In genomic region chr5:21136081-21136480, GRCm38 (mm10) we compare ENCODE assay signal across 20 mouse cellular contexts. TPM values are rescaled to one million over a fixed set of nuclear protein-coding genes. Genes with fewer than 3 reads are reported as not detected.
DNase-seq lines count a peak whose midpoint lies in the region; ATAC-seq lines count a peak whose summit lies in the region.
"Had no signal": no experiment of that assay in that cellular context is flagged by ENCODE, and none has a peak within 500 bp of the region (broad histone marks: within the 10 kb centered on the region; RNA-seq: fewer than 3 reads in every experiment).

No protein-coding gene starts in this region.

- peak overlapping the region; percentile 26; the same call in 1 of the 2 replicates for H3K27ac ChIP-seq in heart, embryonic 13.5 days (replicated peaks)
- no peak overlapping the region for H3K27ac ChIP-seq in heart, embryonic 12.5 days (ENCODE audit: poor library complexity, severe bottlenecking)
- H3K27ac ChIP-seq in embryonic facial prominence, embryonic 14.5 days (replicated peaks; ENCODE audit: low read depth, low read length), result no peak overlapping the region; the same call in 1 of the 2 replicates
- H3K27ac ChIP-seq: liver, embryonic 13.5 days; macrophage; midbrain, embryonic 10.5 days; stomach, postnatal 0 days had no signal

- 64% methylated on average over 3 of the region's 3 CpGs for WGBS in heart, embryonic 13.5 days
- 75% methylated on average over 3 of the region's 3 CpGs for WGBS in heart, embryonic 12.5 days
- WGBS in embryonic facial prominence, embryonic 14.5 days, result 47% methylated on average over 3 of the region's 3 CpGs

- H3K4me1 ChIP-seq in heart, embryonic 13.5 days, result peaks cover 31% of the 10 kb centered on the region
- peaks cover 26% of the 10 kb centered on the region for H3K4me1 ChIP-seq in heart, embryonic 12.5 days (replicated peaks)
- peaks cover 8% of the 10 kb centered on the region; the same call in 1 of the 2 replicates for H3K4me1 ChIP-seq in embryonic facial prominence, embryonic 14.5 days (ENCODE audit: control insufficient read depth, insufficient read depth, low read length)
- H3K4me1 ChIP-seq: midbrain, embryonic 10.5 days had no signal

- no peak overlapping the region for H3K4me2 ChIP-seq in heart, embryonic 13.5 days
- no peak overlapping the region for H3K4me2 ChIP-seq in heart, embryonic 12.5 days
- no peak overlapping the region for H3K4me2 ChIP-seq in embryonic facial prominence, embryonic 14.5 days (ENCODE audit: low read depth, low read length)
- H3K4me2 ChIP-seq: liver, embryonic 13.5 days; lung, embryonic 14.5 days had no signal

- no peak for ATAC-seq in heart, embryonic 13.5 days (ENCODE audit: extremely low read depth, insufficient number of reproducible peaks, low FRiP score, low TSS enrichment)
- ATAC-seq in heart, embryonic 12.5 days (ENCODE audit: insufficient number of reproducible peaks, low FRiP score), result no peak
- no peak for ATAC-seq in embryonic facial prominence, embryonic 14.5 days (ENCODE audit: low read depth)
- ATAC-seq: forebrain, embryonic 14.5 days; hindbrain, embryonic 16.5 days; intestine, postnatal 0 days; Patski had no signal

- no peaks in the 10 kb centered on the region for H3K36me3 ChIP-seq in heart, embryonic 13.5 days
- no peaks in the 10 kb centered on the region for H3K36me3 ChIP-seq in heart, embryonic 12.5 days
- no peaks in the 10 kb centered on the region for H3K36me3 ChIP-seq in embryonic facial prominence, embryonic 14.5 days (ENCODE audit: control insufficient read depth, insufficient read depth, low read length)
- H3K36me3 ChIP-seq: liver, embryonic 13.5 days; midbrain, embryonic 10.5 days had no signal

- H3K27me3 ChIP-seq in heart, embryonic 13.5 days (replicated peaks), result no peaks in the 10 kb centered on the region
- no peaks in the 10 kb centered on the region for H3K27me3 ChIP-seq in heart, embryonic 12.5 days (replicated peaks)
- no peaks in the 10 kb centered on the region for H3K27me3 ChIP-seq in embryonic facial prominence, embryonic 14.5 days (replicated peaks; ENCODE audit: control insufficient read depth, insufficient read depth, low read length)
- H3K27me3 ChIP-seq: liver, embryonic 13.5 days; Patski had no signal

- DNase-seq in 3134 (ENCODE audit: extremely low read depth, insufficient read length, low spot score) (peak; percentile 37), NIH3T3 (ENCODE audit: low read depth) (peak; percentile 75)
- DNase-seq in embryonic facial prominence, embryonic 14.5 days (ENCODE audit: low spot score), result peak; percentile 55
- DNase-seq in layer of hippocampus, postnatal 36 days, result no peak
- no peak for DNase-seq in layer of hippocampus, postnatal 25 days (ENCODE audit: extremely low spot score in 1 of 2, low spot score in 1 of 2)
- DNase-seq: cerebellum, adult 18-20 months; cerebellum, postnatal 36 days; gastrocnemius, postnatal 36 days; left cerebral cortex, postnatal 4 days; liver, embryonic 13.5 days; lung, embryonic 14.5 days had no signal

- no peak overlapping the region for H3K4me3 ChIP-seq in heart, embryonic 13.5 days
- no peak overlapping the region for H3K4me3 ChIP-seq in heart, embryonic 12.5 days
- no peak overlapping the region for H3K4me3 ChIP-seq in embryonic facial prominence, embryonic 14.5 days (ENCODE audit: low read depth, low read length)
- H3K4me3 ChIP-seq: liver, embryonic 13.5 days; midbrain, embryonic 10.5 days had no signal

- no peaks in the 10 kb centered on the region for H3K9me3 ChIP-seq in heart, embryonic 13.5 days
- no peaks in the 10 kb centered on the region for H3K9me3 ChIP-seq in heart, embryonic 12.5 days (replicated peaks)
- H3K9me3 ChIP-seq in embryonic facial prominence, embryonic 14.5 days (ENCODE audit: control insufficient read depth, low read length), result no peaks in the 10 kb centered on the region
- H3K9me3 ChIP-seq: liver, embryonic 13.5 days; midbrain, embryonic 10.5 days had no signal

- H3K9ac ChIP-seq in heart, embryonic 13.5 days, result no peak overlapping the region
- H3K9ac ChIP-seq in heart, embryonic 12.5 days, result no peak overlapping the region
- no peak overlapping the region for H3K9ac ChIP-seq in embryonic facial prominence, embryonic 14.5 days (ENCODE audit: low read depth, low read length)
- H3K9ac ChIP-seq: liver, embryonic 13.5 days; lung, embryonic 14.5 days had no signal

RNA-seq across cellular contexts. Expression of gene Gsap, which starts 50.0 kb away (rescaled TPM):
- 0.55 and 1.3 TPM in 2 replicates for polyA plus RNA-seq in heart, embryonic 13.5 days (2015; fragmentation: Nextera tagmentation; extraction: Ambion mirVana)
- 0.41 and 0.71 TPM in 2 replicates for polyA plus RNA-seq in heart, embryonic 12.5 days (2016; fragmentation: Nextera tagmentation; extraction: Ambion mirVana)
- 3.6 and 4.2 TPM in 2 replicates for polyA plus RNA-seq in embryonic facial prominence, embryonic 14.5 days (2014; fragmentation: Nextera tagmentation; extraction: Ambion mirVana)
- 1 to 10 TPM; 7.6 to 8.6 TPM for total RNA-seq in layer of hippocampus, postnatal 36 days (2021)
- total RNA-seq in layer of hippocampus, postnatal 25 days (2021), result 1 to 10 TPM; 6.3 to 10.0 TPM

Comparison
In these comparisons a context has a peak if more than half of its experiments do, and no peak if none do; other contexts are left out.
1. DNase-seq: peak in 3134 (single experiment), NIH3T3 (single experiment) and embryonic facial prominence, embryonic 14.5 days (single experiment); none in layer of hippocampus, postnatal 36 days (0 of 2) and layer of hippocampus, postnatal 25 days (0 of 2).